Mouse (Mus musculus) brain, embryonic 14.5 days (tissue): ENCODE measurements around the gene Mmd2. TPM values are rescaled to one million over a fixed set of nuclear protein-coding genes. Genes with fewer than 3 reads are reported as not detected.
A peak's percentile ranks its signal among the peaks of the same experiment; 100 is the strongest.

ENCODE experiments used
- DNase-seq: peaks from one replicate; pipeline ENCODE4 v3.0.0-alpha.2; 2011; ENCODE audit warnings: low read depth
- CTCF ChIP-seq: fragments of 200-500 bp; IDR thresholded peaks from 2 replicates; pipeline ENCODE4 v1.5.1; 2012; ENCODE audit warnings: inconsistent platforms, mild to moderate bottlenecking, moderate library complexity, borderline replicate concordance; ENCODE audit not compliant: insufficient read depth, insufficient read length; ENCODE audit errors: extremely low read depth
- POLR2A ChIP-seq: fragments of 200-500 bp; IDR thresholded peaks from 2 replicates; pipeline ENCODE4 v1.6.1; 2012; ENCODE audit warnings: mild to moderate bottlenecking, inconsistent platforms, borderline replicate concordance; ENCODE audit not compliant: poor library complexity, insufficient read depth, insufficient read length, severe bottlenecking; ENCODE audit errors: extremely low read depth
- polyA plus RNA-seq: library from polyadenylated mRNA; depleted of rRNA; stranded (reverse); fragments of >200 nt; gene quantifications from 2 replicates; pipeline ENCODE4 v1.2.3, GENCODE M21; 2012

Mmd2 gene
- polyA plus RNA-seq, 1 experiment, result 25.5 TPM

GRCm38 (mm10) chr5:142557397-142558067, 51.1 kb downstream of the Mmd2 start:
- TF ChIP-seq POLR2A (no peak), CTCF (peak; percentile 86)

GRCm38 (mm10) chr5:142556721-142557120, 51.9 kb downstream of the Mmd2 start:
- no peak for DNase-seq
- TF ChIP-seq CTCF (no peak), POLR2A (no peak)

More at GRCm38 (mm10) chr5:142557397-142558067, 51.1 kb downstream of the Mmd2 start:
- DNase-seq, result peak; percentile 91

DNA sequence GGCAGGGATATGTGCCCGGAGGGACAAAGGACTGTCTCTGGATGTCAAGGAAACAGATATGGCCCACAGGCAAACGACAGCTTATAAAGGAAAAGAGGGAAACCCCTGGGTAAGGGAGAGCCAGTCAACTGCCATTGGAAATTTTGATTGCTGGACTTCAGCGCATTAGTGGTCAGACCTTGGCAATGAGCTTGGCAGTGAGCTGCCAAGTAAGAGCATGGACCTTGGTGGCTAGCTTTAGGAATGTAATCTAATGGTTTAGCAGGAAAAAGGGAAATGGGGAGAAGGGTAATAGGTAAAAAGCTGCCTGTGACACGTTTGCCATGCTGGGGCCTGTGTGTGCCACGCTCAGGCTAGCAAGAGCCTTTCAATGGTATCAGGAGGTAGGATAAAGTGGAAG, 52.7 kb downstream of the Mmd2 start:
- TF ChIP-seq POLR2A (no peak), CTCF (no peak)
- DNase-seq, result no peak

GRCm38 (mm10) chr5:142550706-142551652, 57.6 kb downstream of the Mmd2 start, which contains the start of gene Radil:
Gene Radil, minus strand, starts transcription at chr5:142551098.
- DNase-seq, result peak; percentile 98
- TF ChIP-seq CTCF (peak; percentile 73), POLR2A (peak; percentile 50; the same call in 1 of the 2 replicates)

GRCm38 (mm10) chr5:142549961-142550705, 58.5 kb downstream of the Mmd2 start:
- DNase-seq, result peak; percentile 67
- TF ChIP-seq POLR2A (no peak), CTCF (no peak)

DNA sequence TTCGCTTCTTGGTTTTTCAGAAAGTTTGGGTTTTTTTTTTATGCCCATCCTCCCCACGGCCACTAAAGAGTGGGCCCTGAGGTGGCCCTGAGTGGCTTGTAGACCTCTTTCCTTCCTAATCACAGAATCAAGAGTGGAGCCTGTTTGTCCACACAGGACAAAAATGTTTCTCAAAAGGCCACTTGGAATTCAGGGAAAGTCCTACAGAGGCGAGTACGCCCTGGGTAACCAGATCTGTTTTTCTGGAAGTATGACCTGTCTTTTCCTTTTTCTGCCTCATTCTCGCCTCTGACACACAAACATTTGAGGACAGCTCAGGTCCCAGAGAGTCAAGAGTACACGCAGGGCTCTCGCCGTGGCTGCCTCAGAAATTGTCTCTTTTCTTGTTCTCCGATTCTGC, 59.2 kb downstream of the Mmd2 start:
- TF ChIP-seq CTCF (no peak), POLR2A (no peak)
- DNase-seq, result no peak

GRCm38 (mm10) chr5:142547066-142547465, 61.5 kb downstream of the Mmd2 start:
- no peak for DNase-seq
- TF ChIP-seq CTCF (no peak), POLR2A (no peak)

GRCm38 (mm10) chr5:142546344-142546743, 62.3 kb downstream of the Mmd2 start:
- DNase-seq, result no peak
- TF ChIP-seq CTCF, result no peak
- no peak for TF ChIP-seq POLR2A

- no peak for TF ChIP-seq CTCF
- no peak for DNase-seq
Observed at GRCm38 (mm10) chr5:142545014-142545795, 63.4 kb downstream of the Mmd2 start.

DNA sequence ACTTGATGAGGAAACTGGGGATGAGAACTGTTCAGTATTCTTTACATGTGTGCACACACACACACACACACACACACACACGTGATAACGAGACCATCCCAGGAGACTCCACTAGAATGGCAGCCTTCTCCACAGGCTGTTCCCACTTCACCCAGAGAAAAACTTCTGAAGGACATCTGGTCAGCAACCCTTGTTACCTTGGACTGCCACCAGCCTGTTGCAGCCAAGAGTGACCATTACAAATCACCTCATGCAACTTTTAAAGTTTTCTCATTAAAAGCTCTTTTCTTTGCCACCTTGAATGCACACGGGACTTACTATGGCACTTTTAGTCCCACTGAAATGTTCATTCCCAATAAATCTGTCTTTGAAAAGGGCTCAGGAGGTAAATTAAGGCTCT, 71.3 kb downstream of the Mmd2 start:
- TF ChIP-seq POLR2A (no peak), CTCF (no peak)
- no peak for DNase-seq
